Mouse (Mus musculus) heart, postnatal 0 days (tissue): ENCODE results near the gene Ism2.

Experiments used
- CTCF ChIP-seq: IDR thresholded peaks from 2 replicates; pipeline ENCODE4 v1.5.1; 2016; ENCODE audit warnings: antibody characterized with exemption, control low read depth, low read depth
- EP300 ChIP-seq: IDR thresholded peaks from 2 replicates; pipeline ENCODE4 v1.6.1; 2016; ENCODE audit warnings: antibody characterized with exemption, low read depth

DNA sequence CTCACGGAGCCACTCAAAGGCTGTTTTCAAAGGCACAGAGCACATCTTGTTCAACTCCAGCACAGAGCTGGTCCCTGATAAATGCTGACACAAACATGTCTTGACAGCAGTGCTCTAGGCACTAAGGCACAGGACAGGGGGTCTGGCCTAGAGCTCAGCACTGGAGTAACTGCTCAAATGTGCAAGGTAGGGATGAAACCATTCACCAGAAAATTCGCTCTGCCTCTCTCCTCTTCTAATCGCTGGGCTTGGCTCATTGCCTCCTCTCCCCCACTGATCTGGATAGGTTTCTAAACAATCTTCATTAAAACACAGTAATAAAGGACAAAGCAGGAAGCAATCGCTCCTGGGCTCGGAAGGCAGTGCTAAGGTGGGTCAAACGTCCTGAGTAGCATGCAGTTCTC lies 31.6 kb upstream of the Ism2 start:
- TF ChIP-seq CTCF = no peak
- no peak for TF ChIP-seq EP300
